Mouse (Mus musculus): ENCODE results near the gene Maff.

The Maff gene

GRCm38 (mm10) chr15:79346051-79346793, at the start of gene Maff:
TSS of gene Maff (plus strand) at chr15:79346621.
- no peak for DNase-seq (ENCODE audit: low spot score in 2 of 2)

GRCm38 (mm10) chr15:79298553-79298952, 47.9 kb upstream of the Maff start:
- DNase-seq (ENCODE audit: low spot score in 2 of 2) = no peak

- no peak for DNase-seq (ENCODE audit: low spot score in 2 of 2)
Observed at GRCm38 (mm10) chr15:79299563-79300155, 46.8 kb upstream of the Maff start.

- DNase-seq (ENCODE audit: low spot score in 2 of 2) = no peak
Observed at GRCm38 (mm10) chr15:79303725-79304124, 42.7 kb upstream of the Maff start.

GRCm38 (mm10) chr15:79304832-79305231, 41.6 kb upstream of the Maff start:
- DNase-seq (ENCODE audit: low spot score in 2 of 2) = no peak

GRCm38 (mm10) chr15:79306043-79306637, 40.3 kb upstream of the Maff start:
- no peak for DNase-seq (ENCODE audit: low spot score in 2 of 2)

- DNase-seq (ENCODE audit: low spot score in 2 of 2) = no peak
Observed at GRCm38 (mm10) chr15:79307861-79308260, 38.6 kb upstream of the Maff start.

- DNase-seq (ENCODE audit: low spot score in 2 of 2) = no peak
Observed at GRCm38 (mm10) chr15:79313848-79314369, 32.5 kb upstream of the Maff start.

GRCm38 (mm10) chr15:79321733-79322190, 24.7 kb upstream of the Maff start:
- DNase-seq (ENCODE audit: low spot score in 2 of 2) = no peak

- DNase-seq (ENCODE audit: low spot score in 2 of 2) = no peak
Observed at GRCm38 (mm10) chr15:79322281-79322990, 24.0 kb upstream of the Maff start.

- DNase-seq (ENCODE audit: low spot score in 2 of 2) = no peak
Observed at GRCm38 (mm10) chr15:79322991-79323790, 23.2 kb upstream of the Maff start.

GRCm38 (mm10) chr15:79323791-79324155, 22.6 kb upstream of the Maff start:
- no peak for DNase-seq (ENCODE audit: low spot score in 2 of 2)

GRCm38 (mm10) chr15:79324373-79324772, 22.0 kb upstream of the Maff start:
- no peak for DNase-seq (ENCODE audit: low spot score in 2 of 2)

GRCm38 (mm10) chr15:79325742-79326141, 20.7 kb upstream of the Maff start:
- no peak for DNase-seq (ENCODE audit: low spot score in 2 of 2)

GRCm38 (mm10) chr15:79326264-79326663, 20.2 kb upstream of the Maff start:
- DNase-seq (ENCODE audit: low spot score in 2 of 2) = no peak

- DNase-seq (ENCODE audit: low spot score in 2 of 2) = no peak
Observed at GRCm38 (mm10) chr15:79326971-79327961, 19.2 kb upstream of the Maff start.

- DNase-seq (ENCODE audit: low spot score in 2 of 2) = peak; percentile 95 to 97
Observed at GRCm38 (mm10) chr15:79328058-79328938, 18.1 kb upstream of the Maff start, which contains the start of gene Pla2g6. TSS of gene Pla2g6 (minus strand) at chr15:79328390.

- DNase-seq (ENCODE audit: low spot score in 2 of 2) = no peak
Observed at GRCm38 (mm10) chr15:79328939-79329275, 17.5 kb upstream of the Maff start.

GRCm38 (mm10) chr15:79329346-79329978, 17.0 kb upstream of the Maff start:
- DNase-seq (ENCODE audit: low spot score in 2 of 2) = no peak

All from spleen, postnatal 14 days (tissue).